Mouse (Mus musculus): ENCODE results near the gene Itpr1. TPM values are rescaled to one million over a fixed set of nuclear protein-coding genes. Genes with fewer than 3 reads are reported as not detected.

The Itpr1 gene
- polyA plus RNA-seq, 1 experiment from 2014 or later: 10.2 TPM

- no peak for ATAC-seq (ENCODE audit: low FRiP score)
- H3K27ac ChIP-seq: no peak overlapping the region
Observed at GRCm38 (mm10) chr6:108234536-108234935, 21.6 kb downstream of the Itpr1 start.

GRCm38 (mm10) chr6:108235680-108236123 is 22.8 kb downstream of the Itpr1 start:
- H3K27me3 ChIP-seq: no peaks in the 10 kb centered on the region
- no peaks in the 10 kb centered on the region for H3K36me3 ChIP-seq (replicated peaks)
- H3K9ac ChIP-seq: no peak overlapping the region
- H3K9me3 ChIP-seq: no peaks in the 10 kb centered on the region
- H3K4me2 ChIP-seq: no peak overlapping the region
- no peak for ATAC-seq (ENCODE audit: low FRiP score)
- H3K27ac ChIP-seq: peak overlapping the region; percentile 59
- 56% methylated on average over 13 of the region's 13 CpGs for WGBS
- H3K4me1 ChIP-seq: peaks cover 16% of the 10 kb centered on the region
- no peak overlapping the region for H3K4me3 ChIP-seq (replicated peaks)

More at GRCm38 (mm10) chr6:108234536-108234935, 21.6 kb downstream of the Itpr1 start:
- no peaks in the 10 kb centered on the region for H3K36me3 ChIP-seq (replicated peaks)
- no peaks in the 10 kb centered on the region for H3K9me3 ChIP-seq
- no peak overlapping the region for H3K9ac ChIP-seq
- peaks cover 16% of the 10 kb centered on the region for H3K4me1 ChIP-seq
- WGBS: 82% methylated on average over 6 of the region's 6 CpGs
- H3K4me2 ChIP-seq: no peak overlapping the region
- H3K27me3 ChIP-seq: no peaks in the 10 kb centered on the region
- H3K4me3 ChIP-seq (replicated peaks): no peak overlapping the region

GRCm38 (mm10) chr6:108236411-108236921 is 23.6 kb downstream of the Itpr1 start:
- H3K27ac ChIP-seq: no peak overlapping the region
- 71% methylated on average over 9 of the region's 9 CpGs for WGBS
- H3K36me3 ChIP-seq (replicated peaks): no peaks in the 10 kb centered on the region
- no peaks in the 10 kb centered on the region for H3K27me3 ChIP-seq
- H3K9ac ChIP-seq: no peak overlapping the region
- H3K4me1 ChIP-seq: peaks cover 16% of the 10 kb centered on the region
- H3K9me3 ChIP-seq: no peaks in the 10 kb centered on the region
- peak; percentile 43; the same call in 1 of the 2 replicates for ATAC-seq (ENCODE audit: low FRiP score)
- no peak overlapping the region for H3K4me3 ChIP-seq (replicated peaks)
- H3K4me2 ChIP-seq: no peak overlapping the region

- Histone ChIP-seq H3K27ac (no peak overlapping the region), H3K27me3 (no peaks in the 10 kb centered on the region), H3K4me2 (no peak overlapping the region), H3K9ac (no peak overlapping the region), H3K36me3 (replicated peaks) (no peaks in the 10 kb centered on the region), H3K4me1 (peaks cover 16% of the 10 kb centered on the region), H3K4me3 (replicated peaks) (no peak overlapping the region), H3K9me3 (no peaks in the 10 kb centered on the region)
- WGBS: 84% methylated on average over 8 of the region's 8 CpGs
- ATAC-seq (ENCODE audit: low FRiP score): no peak
Observed at GRCm38 (mm10) chr6:108236996-108237395, 24.1 kb downstream of the Itpr1 start.

GRCm38 (mm10) chr6:108237585-108237984 is 24.7 kb downstream of the Itpr1 start:
- no peak for ATAC-seq (ENCODE audit: low FRiP score)
- Histone ChIP-seq H3K27ac (no peak overlapping the region), H3K4me3 (replicated peaks) (no peak overlapping the region), H3K4me1 (peaks cover 16% of the 10 kb centered on the region), H3K9me3 (no peaks in the 10 kb centered on the region), H3K36me3 (replicated peaks) (no peaks in the 10 kb centered on the region), H3K27me3 (no peaks in the 10 kb centered on the region), H3K9ac (no peak overlapping the region), H3K4me2 (no peak overlapping the region)
- WGBS: 80% methylated on average over 8 of the region's 8 CpGs

GRCm38 (mm10) chr6:108238011-108238410 is 25.1 kb downstream of the Itpr1 start:
- WGBS: 78% methylated on average over 4 of the region's 4 CpGs
- H3K27ac ChIP-seq: no peak overlapping the region
- H3K4me2 ChIP-seq: no peak overlapping the region
- H3K4me3 ChIP-seq (replicated peaks): no peak overlapping the region
- no peaks in the 10 kb centered on the region for H3K9me3 ChIP-seq
- no peaks in the 10 kb centered on the region for H3K36me3 ChIP-seq (replicated peaks)
- peaks cover 16% of the 10 kb centered on the region for H3K4me1 ChIP-seq
- ATAC-seq (ENCODE audit: low FRiP score): no peak
- no peaks in the 10 kb centered on the region for H3K27me3 ChIP-seq
- no peak overlapping the region for H3K9ac ChIP-seq

- Histone ChIP-seq H3K4me3 (replicated peaks) (no peak overlapping the region), H3K4me2 (no peak overlapping the region), H3K9me3 (no peaks in the 10 kb centered on the region), H3K27ac (no peak overlapping the region), H3K27me3 (no peaks in the 10 kb centered on the region), H3K36me3 (replicated peaks) (no peaks in the 10 kb centered on the region), H3K9ac (no peak overlapping the region), H3K4me1 (peaks cover 16% of the 10 kb centered on the region)
- no peak for ATAC-seq (ENCODE audit: low FRiP score)
- 57% methylated on average over 4 of the region's 4 CpGs for WGBS
Observed at GRCm38 (mm10) chr6:108239056-108239455, 26.2 kb downstream of the Itpr1 start.

- no peak overlapping the region for H3K4me2 ChIP-seq
- WGBS: 88% methylated on average over 1 of the region's 1 CpGs
- H3K4me1 ChIP-seq: peaks cover 16% of the 10 kb centered on the region
- no peak overlapping the region for H3K9ac ChIP-seq
- ATAC-seq (ENCODE audit: low FRiP score): no peak
- H3K4me3 ChIP-seq (replicated peaks): no peak overlapping the region
- no peaks in the 10 kb centered on the region for H3K27me3 ChIP-seq
- H3K27ac ChIP-seq: no peak overlapping the region
- H3K36me3 ChIP-seq (replicated peaks): no peaks in the 10 kb centered on the region
- H3K9me3 ChIP-seq: no peaks in the 10 kb centered on the region
Observed at GRCm38 (mm10) chr6:108240004-108240403, 27.1 kb downstream of the Itpr1 start.

GRCm38 (mm10) chr6:108240754-108241153 is 27.9 kb downstream of the Itpr1 start:
- no peaks in the 10 kb centered on the region for H3K36me3 ChIP-seq (replicated peaks)
- H3K27me3 ChIP-seq: no peaks in the 10 kb centered on the region
- WGBS: 75% methylated on average over 5 of the region's 5 CpGs
- no peak overlapping the region; the same call in 1 of the 2 replicates for H3K27ac ChIP-seq
- ATAC-seq (ENCODE audit: low FRiP score): no peak
- no peaks in the 10 kb centered on the region for H3K9me3 ChIP-seq
- H3K4me1 ChIP-seq: peaks cover 11% of the 10 kb centered on the region
- no peak overlapping the region for H3K4me3 ChIP-seq (replicated peaks)
- no peak overlapping the region for H3K9ac ChIP-seq
- H3K4me2 ChIP-seq: no peak overlapping the region

GRCm38 (mm10) chr6:108244571-108244970 is 31.7 kb downstream of the Itpr1 start:
- peaks cover 16% of the 10 kb centered on the region for H3K4me1 ChIP-seq

GRCm38 (mm10) chr6:108246369-108247085 is 33.6 kb downstream of the Itpr1 start:
- Histone ChIP-seq H3K27ac (no peak overlapping the region), H3K27me3 (no peaks in the 10 kb centered on the region), H3K36me3 (replicated peaks) (no peaks in the 10 kb centered on the region), H3K4me3 (replicated peaks) (no peak overlapping the region), H3K9me3 (no peaks in the 10 kb centered on the region), H3K4me1 (peaks cover 22% of the 10 kb centered on the region), H3K4me2 (no peak overlapping the region), H3K9ac (no peak overlapping the region)
- no peak for ATAC-seq (ENCODE audit: low FRiP score)
- WGBS: 81% methylated on average over 3 of the region's 3 CpGs

More at GRCm38 (mm10) chr6:108244571-108244970, 31.7 kb downstream of the Itpr1 start:
- no peak overlapping the region for H3K4me3 ChIP-seq (replicated peaks)
- ATAC-seq (ENCODE audit: low FRiP score): no peak
- H3K27me3 ChIP-seq: no peaks in the 10 kb centered on the region
- H3K27ac ChIP-seq: no peak overlapping the region
- no peaks in the 10 kb centered on the region for H3K36me3 ChIP-seq (replicated peaks)
- no peak overlapping the region for H3K4me2 ChIP-seq
- H3K9me3 ChIP-seq: no peaks in the 10 kb centered on the region
- WGBS: 91% methylated on average over 8 of the region's 8 CpGs
- H3K9ac ChIP-seq: no peak overlapping the region

- H3K4me3 ChIP-seq (replicated peaks): no peak overlapping the region
- H3K4me2 ChIP-seq: no peak overlapping the region
- WGBS: 84% methylated on average over 3 of the region's 3 CpGs
- no peak overlapping the region for H3K9ac ChIP-seq
- no peaks in the 10 kb centered on the region for H3K9me3 ChIP-seq
- no peaks in the 10 kb centered on the region for H3K27me3 ChIP-seq
- no peak overlapping the region for H3K27ac ChIP-seq
- no peak for ATAC-seq (ENCODE audit: low FRiP score)
- peaks cover 22% of the 10 kb centered on the region for H3K4me1 ChIP-seq
- no peaks in the 10 kb centered on the region for H3K36me3 ChIP-seq (replicated peaks)
Observed at GRCm38 (mm10) chr6:108247211-108247610, 34.3 kb downstream of the Itpr1 start.

- ATAC-seq (ENCODE audit: low FRiP score): peak; percentile 54; the same call in 1 of the 2 replicates
- no peak overlapping the region for H3K9ac ChIP-seq
- no peaks in the 10 kb centered on the region for H3K27me3 ChIP-seq
- H3K9me3 ChIP-seq: no peaks in the 10 kb centered on the region
- WGBS: 17% methylated on average over 4 of the region's 4 CpGs
- peak overlapping the region; percentile 85 for H3K27ac ChIP-seq
- H3K4me1 ChIP-seq: peaks cover 22% of the 10 kb centered on the region
- H3K4me3 ChIP-seq (replicated peaks): no peak overlapping the region
- H3K4me2 ChIP-seq: no peak overlapping the region
- H3K36me3 ChIP-seq (replicated peaks): no peaks in the 10 kb centered on the region
Observed at GRCm38 (mm10) chr6:108248519-108248918, 35.6 kb downstream of the Itpr1 start.

Data from forebrain, embryonic 12.5 days (tissue).